In genomic region chr17:71309141-71309540, GRCm38 (mm10) we compare ENCODE assay signal across 10 mouse cellular contexts. TPM values are rescaled to one million over a fixed set of nuclear protein-coding genes. Genes with fewer than 3 reads are reported as not detected.
DNase-seq lines count a peak whose midpoint lies in the region; ATAC-seq and TF ChIP-seq lines count a peak whose summit lies in the region.
"Had no signal": no experiment of that assay in that cellular context is flagged by ENCODE, and none has a peak within 500 bp of the region (broad histone marks: within the 10 kb centered on the region; RNA-seq: fewer than 3 reads in every experiment).

No protein-coding gene starts in this region.

- DNase-seq in kidney, postnatal 10 days = no peak
- no peak for DNase-seq in embryonic facial prominence, embryonic 14.5 days (ENCODE audit: low spot score)
- no peak for DNase-seq in lung, adult 2 months
- no peak for DNase-seq in layer of hippocampus, postnatal 10 days (ENCODE audit: low spot score in 2 of 2)
- no peak for DNase-seq in left cerebral cortex, postnatal 4 days
- DNase-seq: kidney, postnatal 14 days; lung, postnatal 4 days had no signal

- intact Hi-C loops in left cerebral cortex, postnatal 4 days (cut with DNase I) = no loop called here

- H3K4me1 ChIP-seq in kidney, embryonic 15.5 days = peaks cover 19% of the 10 kb centered on the region
- H3K4me1 ChIP-seq in embryonic facial prominence, embryonic 14.5 days (ENCODE audit: control insufficient read depth, insufficient read depth, low read length) = peaks cover 8% of the 10 kb centered on the region; the same call in 1 of the 2 replicates
- H3K4me1 ChIP-seq in limb, embryonic 15.5 days = peaks cover 26% of the 10 kb centered on the region
- peaks cover 30% of the 10 kb centered on the region for H3K4me1 ChIP-seq in neural tube, embryonic 13.5 days (replicated peaks)
- H3K4me1 ChIP-seq in lung, adult 2 months (ENCODE audit: control insufficient read depth, insufficient read depth, low read length) = 0 out of 2 replicates have a peak, but pooled peaks cover 2% of the 10 kb centered on the region

- ATAC-seq in kidney, embryonic 15.5 days (replicated peaks; ENCODE audit: low FRiP score) = no peak
- ATAC-seq in embryonic facial prominence, embryonic 14.5 days (ENCODE audit: low read depth) = no peak
- ATAC-seq in limb, embryonic 15.5 days (ENCODE audit: insufficient number of reproducible peaks, low FRiP score, low TSS enrichment, low read depth) = no peak
- no peak for ATAC-seq in neural tube, embryonic 13.5 days (ENCODE audit: low read depth)

- TF ChIP-seq CTCF in lung, adult 2 months (IDR thresholded peaks at IDR 0.05; ENCODE audit: insufficient read depth, low read length) = no peak

- 0 out of 2 replicates have a peak overlapping the region, but pooled peaks have one; percentile 100 for H3K4me2 ChIP-seq in kidney, embryonic 15.5 days
- peak overlapping the region; percentile 96 for H3K4me2 ChIP-seq in embryonic facial prominence, embryonic 14.5 days (ENCODE audit: low read depth, low read length)
- peak overlapping the region; percentile 99 for H3K4me2 ChIP-seq in limb, embryonic 15.5 days
- H3K4me2 ChIP-seq in neural tube, embryonic 13.5 days = peak overlapping the region; percentile 100

- H3K9me3 ChIP-seq in kidney, embryonic 15.5 days (replicated peaks) = no peaks in the 10 kb centered on the region
- no peaks in the 10 kb centered on the region for H3K9me3 ChIP-seq in embryonic facial prominence, embryonic 14.5 days (ENCODE audit: control insufficient read depth, low read length)
- no peaks in the 10 kb centered on the region for H3K9me3 ChIP-seq in limb, embryonic 15.5 days
- H3K9me3 ChIP-seq in neural tube, embryonic 13.5 days = no peaks in the 10 kb centered on the region

- H3K27me3 ChIP-seq in kidney, embryonic 15.5 days = peaks cover 50% of the 10 kb centered on the region
- peaks cover 12% of the 10 kb centered on the region for H3K27me3 ChIP-seq in embryonic facial prominence, embryonic 14.5 days (replicated peaks; ENCODE audit: control insufficient read depth, insufficient read depth, low read length)
- H3K27me3 ChIP-seq in limb, embryonic 15.5 days = peaks cover 14% of the 10 kb centered on the region
- H3K27me3 ChIP-seq in neural tube, embryonic 13.5 days = peaks cover 33% of the 10 kb centered on the region

- no peak overlapping the region for H3K4me3 ChIP-seq in kidney, embryonic 15.5 days (replicated peaks)
- peak overlapping the region; percentile 62 for H3K4me3 ChIP-seq in embryonic facial prominence, embryonic 14.5 days (ENCODE audit: low read depth, low read length)
- peak overlapping the region; percentile 62 for H3K4me3 ChIP-seq in limb, embryonic 15.5 days
- H3K4me3 ChIP-seq in neural tube, embryonic 13.5 days = no peak overlapping the region
- H3K4me3 ChIP-seq in lung, adult 2 months (replicated peaks; ENCODE audit: extremely low read depth, low read depth, low read length) = no peak overlapping the region

- H3K27ac ChIP-seq in kidney, embryonic 15.5 days = no peak overlapping the region
- peak overlapping the region; percentile 19; the same call in 1 of the 2 replicates for H3K27ac ChIP-seq in embryonic facial prominence, embryonic 14.5 days (replicated peaks; ENCODE audit: low read depth, low read length)
- H3K27ac ChIP-seq in limb, embryonic 15.5 days = no peak overlapping the region
- H3K27ac ChIP-seq in neural tube, embryonic 13.5 days (replicated peaks) = no peak overlapping the region

- H3K9ac ChIP-seq in kidney, embryonic 15.5 days = no peak overlapping the region
- 0 out of 2 replicates have a peak overlapping the region, but pooled peaks have one; percentile 30 for H3K9ac ChIP-seq in embryonic facial prominence, embryonic 14.5 days (ENCODE audit: low read depth, low read length)
- H3K9ac ChIP-seq in limb, embryonic 15.5 days = 0 out of 2 replicates have a peak overlapping the region, but pooled peaks have one; percentile 1
- H3K9ac ChIP-seq in neural tube, embryonic 13.5 days = no peak overlapping the region

- no peaks in the 10 kb centered on the region for H3K36me3 ChIP-seq in kidney, embryonic 15.5 days
- no peaks in the 10 kb centered on the region for H3K36me3 ChIP-seq in embryonic facial prominence, embryonic 14.5 days (ENCODE audit: control insufficient read depth, insufficient read depth, low read length)
- no peaks in the 10 kb centered on the region for H3K36me3 ChIP-seq in limb, embryonic 15.5 days
- H3K36me3 ChIP-seq in neural tube, embryonic 13.5 days = no peaks in the 10 kb centered on the region

- no peak for TF ChIP-seq POLR2A in lung, adult 2 months (IDR thresholded peaks at IDR 0.05; ENCODE audit: borderline replicate concordance, extremely low read depth, low read depth, low read length)

- WGBS in kidney, embryonic 15.5 days = 46% methylated on average over 14 of the region's 14 CpGs
- WGBS in embryonic facial prominence, embryonic 14.5 days = 28% methylated on average over 14 of the region's 14 CpGs
- WGBS in limb, embryonic 15.5 days = 28% methylated on average over 14 of the region's 14 CpGs
- 12% methylated on average over 14 of the region's 14 CpGs for WGBS in neural tube, embryonic 13.5 days
- WGBS in lung, adult 2 months = 52% methylated on average over 14 of the region's 14 CpGs

RNA-seq across cellular contexts. Expression of gene Emilin2, which starts 2.6 kb away (rescaled TPM):
- polyA plus RNA-seq in kidney, embryonic 15.5 days (2015; fragmentation: Nextera tagmentation; extraction: Ambion mirVana) = 3.6 and 4.8 TPM in 2 replicates
- 23.1 and 24.5 TPM in 2 replicates for polyA plus RNA-seq in embryonic facial prominence, embryonic 14.5 days (2014; fragmentation: Nextera tagmentation; extraction: Ambion mirVana)
- polyA plus RNA-seq in limb, embryonic 15.5 days (2015; fragmentation: Nextera tagmentation; extraction: Ambion mirVana) = 32.9 and 39.3 TPM in 2 replicates
- polyA plus RNA-seq in neural tube, embryonic 13.5 days (2015; fragmentation: Nextera tagmentation; extraction: Ambion mirVana) = 2.0 and 3.7 TPM in 2 replicates
- polyA plus RNA-seq in lung, adult 2 months (2012; rRNA removed) = 17.3 and 18.7 TPM in 2 replicates
- 1 to 10 TPM; 5.0 to 6.4 TPM for total RNA-seq in layer of hippocampus, postnatal 10 days (2021)
- 1 to 10 TPM; 2.9 to 3.1 TPM for total RNA-seq in left cerebral cortex, postnatal 4 days (2021)

Comparison
In these comparisons a context has a peak if more than half of its experiments do, and no peak if none do; other contexts are left out.
1. H3K4me3 ChIP-seq: peak in embryonic facial prominence, embryonic 14.5 days (single experiment) and limb, embryonic 15.5 days (single experiment); none in kidney, embryonic 15.5 days (single experiment), neural tube, embryonic 13.5 days (single experiment) and lung, adult 2 months (single experiment).
2. H3K9ac ChIP-seq: peak in embryonic facial prominence, embryonic 14.5 days (single experiment) and limb, embryonic 15.5 days (single experiment); none in kidney, embryonic 15.5 days (single experiment) and neural tube, embryonic 13.5 days (single experiment).
3. Peak in every context shown above with its lines, with median percentiles within 50 percentile points of each other: H3K4me2 ChIP-seq.